Mouse (Mus musculus) stomach, embryonic 14.5 days (tissue): ENCODE data around the gene Tacc3. TPM values are rescaled to one million over a fixed set of nuclear protein-coding genes. Genes with fewer than 3 reads are reported as not detected.

Source experiments
- ATAC-seq: fragments of 200-750 bp; cut with Nextera tagmentation; 2 replicates; pipeline ENCODE4 v1.8.0; 2017; ENCODE audit warnings: low read depth, moderate TSS enrichment; ENCODE audit not compliant: insufficient number of reproducible peaks, insufficient read depth, low FRiP score
- H3K27ac ChIP-seq: fragments of 300-500 bp; sonication (generic); 2 replicates; pipeline ENCODE4 v1.5.1; 2014; ENCODE audit warnings: mild to moderate bottlenecking, low read length, moderate library complexity, mixed read lengths
- H3K27me3 ChIP-seq: fragments of 300-500 bp; sonication (generic); 2 replicates; pipeline ENCODE4 v1.6.1; 2014; ENCODE audit warnings: low read length, control low read depth, mixed read lengths; ENCODE audit not compliant: control insufficient read depth, insufficient read depth
- H3K36me3 ChIP-seq: fragments of 300-500 bp; sonication (generic); 2 replicates; pipeline ENCODE4 v1.6.1; 2014; ENCODE audit warnings: mild to moderate bottlenecking, control low read depth, low read length, moderate library complexity, mixed read lengths; ENCODE audit not compliant: control insufficient read depth, insufficient read depth
- H3K4me1 ChIP-seq: fragments of 300-500 bp; sonication (generic); 2 replicates; pipeline ENCODE4 v1.6.1; 2014; ENCODE audit warnings: low read length, control low read depth, mixed read lengths; ENCODE audit not compliant: control insufficient read depth, insufficient read depth
- H3K4me2 ChIP-seq: fragments of 300-500 bp; sonication (generic); replicated peaks from 2 replicates; pipeline ENCODE4 v1.6.1; 2014; ENCODE audit warnings: low read depth, low read length, control low read depth
- H3K4me3 ChIP-seq: fragments of 300-500 bp; sonication (generic); 2 replicates; pipeline ENCODE4 v1.5.1; 2014; ENCODE audit warnings: low read depth, low read length, control low read depth
- H3K9ac ChIP-seq: fragments of 300-500 bp; sonication (generic); replicated peaks from 2 replicates; pipeline ENCODE4 v1.6.1; 2014; ENCODE audit warnings: low read depth, mild to moderate bottlenecking, control low read depth, low read length, moderate library complexity, mixed read lengths
- H3K9me3 ChIP-seq: fragments of 300-500 bp; sonication (generic); 2 replicates; pipeline ENCODE4 v1.6.1; 2016; ENCODE audit warnings: low read depth, low read length, control low read depth; ENCODE audit not compliant: control insufficient read depth
- whole genome bisulfite sequencing: fragments of 180-500 bp; shearing (Covaris S2); extraction: QIAGEN DNeasy Blood & Tissue Kit; methylation state at CpG from one replicate; pipeline ENCODE4 v1.1.7; 2014; 5-methylcytosine and 5-hydroxymethylcytosine counted together
- polyA plus RNA-seq: library from polyadenylated mRNA; unstranded; fragments of >200 nt; fragmentation: Nextera tagmentation; extraction: Ambion mirVana; gene quantifications from 2 replicates; pipeline ENCODE4 v1.2.1, GENCODE M21; 2014

The Tacc3 gene
- polyA plus RNA-seq, 1 experiment from 2014 or later: 174 TPM

DNA sequence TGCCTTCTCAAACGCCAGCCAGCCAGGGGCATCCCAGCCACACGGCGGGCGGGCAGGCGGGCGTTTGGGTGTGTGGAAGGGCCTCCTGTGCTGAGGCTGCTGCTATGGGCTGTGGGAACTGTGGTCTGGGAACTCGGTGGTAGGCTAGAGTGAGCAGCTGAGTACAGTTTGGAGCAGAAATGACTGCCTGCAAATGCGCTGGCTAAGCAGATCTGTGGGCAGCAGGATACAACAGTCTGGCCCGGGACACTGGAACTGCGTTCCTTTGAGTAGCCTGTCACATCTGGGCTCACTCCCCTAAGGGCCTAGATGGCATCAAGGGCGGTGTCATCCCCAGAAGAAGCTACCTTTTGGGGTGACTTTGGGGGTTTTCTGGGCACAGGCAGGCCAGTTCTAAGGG, 43.9 kb downstream of the Tacc3 start:
- Histone ChIP-seq H3K4me3 (no peak overlapping the region), H3K27me3 (no peaks in the 10 kb centered on the region), H3K4me2 (no peak overlapping the region), H3K4me1 (peaks cover 36% of the 10 kb centered on the region), H3K36me3 (no peaks in the 10 kb centered on the region), H3K27ac (no peak overlapping the region), H3K9ac (no peak overlapping the region), H3K9me3 (no peaks in the 10 kb centered on the region)
- 80% methylated on average over 11 of the region's 11 CpGs for WGBS
- no peak for ATAC-seq

DNA sequence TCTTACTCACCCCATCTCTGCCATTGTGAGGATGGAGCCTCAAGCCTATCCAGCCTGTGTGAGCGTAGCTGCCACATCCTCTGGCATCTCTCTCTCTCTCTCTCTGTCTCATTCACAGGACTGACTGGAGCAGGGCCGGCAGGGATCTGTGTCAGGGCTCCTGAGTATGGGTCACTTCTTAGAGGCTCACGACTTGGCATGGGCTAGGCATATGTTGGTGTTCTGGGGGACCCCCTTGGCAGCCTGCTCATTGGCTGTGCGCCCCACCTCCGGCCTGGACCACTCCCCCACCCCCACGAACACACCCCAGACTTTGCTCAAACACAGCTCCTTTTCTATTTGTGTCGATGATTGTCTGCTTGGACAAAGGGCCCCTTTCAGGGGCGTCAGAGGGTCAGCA, 46.1 kb downstream of the Tacc3 start:
- H3K9ac ChIP-seq: no peak overlapping the region
- H3K27me3 ChIP-seq: no peaks in the 10 kb centered on the region
- 54% methylated on average over 8 of the region's 8 CpGs for WGBS
- no peak overlapping the region for H3K4me2 ChIP-seq
- no peak for ATAC-seq
- peaks cover 21% of the 10 kb centered on the region for H3K4me1 ChIP-seq
- no peaks in the 10 kb centered on the region for H3K9me3 ChIP-seq
- H3K27ac ChIP-seq: no peak overlapping the region
- H3K36me3 ChIP-seq: no peaks in the 10 kb centered on the region
- no peak overlapping the region for H3K4me3 ChIP-seq

DNA sequence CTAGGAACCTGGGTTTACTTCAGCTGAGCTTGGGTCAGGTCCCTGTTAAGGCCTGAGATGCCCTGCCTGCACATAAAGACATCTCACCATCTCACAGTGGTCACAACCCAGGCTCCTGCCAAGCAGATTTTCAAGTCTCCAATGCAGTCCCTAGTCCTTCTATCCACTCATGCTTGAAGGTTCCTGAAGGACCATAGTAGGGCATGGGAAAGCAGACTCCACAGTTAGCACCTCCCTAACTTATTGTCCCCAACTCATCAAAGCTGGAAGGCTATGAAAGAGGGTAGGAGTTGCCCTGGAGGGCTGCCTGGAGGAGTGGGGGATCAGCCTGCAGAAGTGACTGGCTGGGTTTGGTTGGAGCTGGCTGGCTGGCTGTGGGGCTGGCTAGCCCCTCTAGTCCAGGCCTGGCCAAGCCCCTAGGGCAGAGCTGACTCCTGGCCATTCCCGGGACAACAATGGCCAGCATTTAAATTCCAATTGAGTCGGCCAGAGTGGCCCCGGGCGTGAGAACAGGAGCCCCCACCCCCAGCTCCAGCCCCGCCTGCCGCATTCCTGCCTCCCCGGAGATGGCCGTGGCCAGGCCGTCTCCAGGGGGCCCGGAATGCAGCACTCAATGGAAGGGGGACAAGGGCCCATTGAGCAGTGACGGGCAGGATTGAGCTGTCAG, 47.1 kb downstream of the Tacc3 start:
- Histone ChIP-seq H3K4me1 (peaks cover 21% of the 10 kb centered on the region), H3K9me3 (no peaks in the 10 kb centered on the region), H3K4me3 (no peak overlapping the region), H3K4me2 (no peak overlapping the region), H3K27ac (no peak overlapping the region), H3K36me3 (no peaks in the 10 kb centered on the region), H3K27me3 (no peaks in the 10 kb centered on the region), H3K9ac (no peak overlapping the region)
- 8% methylated on average over 11 of the region's 11 CpGs for WGBS
- ATAC-seq: no peak; the same call in 1 of the 2 replicates

DNA sequence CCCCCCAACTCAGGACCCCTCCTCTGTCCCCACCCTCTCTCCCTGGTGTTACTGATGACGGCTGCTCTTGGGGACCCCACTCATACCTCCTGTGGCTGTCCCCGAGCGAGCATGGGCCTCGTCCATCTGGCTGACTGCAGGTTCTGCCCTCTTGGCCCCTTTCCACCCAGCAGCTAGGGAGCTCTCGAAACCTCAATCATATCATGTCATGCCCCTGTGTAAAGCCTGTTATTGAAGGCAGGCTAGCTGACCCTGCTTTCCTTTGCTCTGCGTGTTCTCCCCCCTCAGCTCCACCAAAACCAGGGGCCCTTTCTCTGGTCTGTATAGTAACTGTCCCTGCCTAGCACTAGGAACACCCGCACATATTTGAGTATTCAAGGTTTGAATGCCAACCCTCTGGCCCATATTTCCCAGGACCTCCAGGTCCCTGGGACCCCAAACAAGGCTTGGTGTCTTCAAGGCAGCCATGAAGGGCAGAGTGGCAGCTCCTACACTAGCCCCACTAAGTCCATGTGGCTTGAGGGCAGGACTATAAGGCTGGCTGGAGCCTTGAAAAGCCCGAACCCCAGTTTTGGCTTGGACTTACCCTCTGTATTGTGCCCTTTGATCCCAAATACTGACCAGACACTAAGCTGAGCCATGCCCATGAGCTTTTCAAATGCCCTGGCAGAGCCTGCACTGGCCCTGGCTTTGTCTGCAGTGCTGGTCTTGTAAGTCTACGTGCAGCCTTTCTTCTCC, 47.9 kb downstream of the Tacc3 start:
- peaks cover 21% of the 10 kb centered on the region for H3K4me1 ChIP-seq
- WGBS: 39% methylated on average over 9 of the region's 9 CpGs
- no peak overlapping the region for H3K4me3 ChIP-seq
- H3K4me2 ChIP-seq: no peak overlapping the region
- no peaks in the 10 kb centered on the region for H3K27me3 ChIP-seq
- no peak overlapping the region for H3K27ac ChIP-seq
- ATAC-seq: no peak
- no peaks in the 10 kb centered on the region for H3K36me3 ChIP-seq
- H3K9ac ChIP-seq: no peak overlapping the region
- H3K9me3 ChIP-seq: no peaks in the 10 kb centered on the region

DNA sequence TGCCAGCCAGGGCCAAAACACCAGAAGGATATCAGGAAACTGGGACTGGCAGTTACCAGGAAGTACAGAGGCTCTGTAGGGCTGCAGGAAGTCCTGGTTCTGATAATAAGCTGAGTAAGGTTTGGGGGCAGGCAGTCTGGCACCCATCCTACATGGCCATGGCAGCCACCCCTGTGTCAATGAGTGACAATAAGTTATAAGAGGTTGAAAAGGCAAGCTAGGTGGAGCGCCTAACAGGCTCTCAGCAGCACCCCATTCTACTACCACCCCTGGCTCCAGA, 48.4 kb downstream of the Tacc3 start:
- Histone ChIP-seq H3K27ac (no peak overlapping the region), H3K4me3 (no peak overlapping the region), H3K9ac (no peak overlapping the region), H3K4me2 (no peak overlapping the region), H3K36me3 (no peaks in the 10 kb centered on the region), H3K4me1 (peaks cover 21% of the 10 kb centered on the region), H3K27me3 (no peaks in the 10 kb centered on the region), H3K9me3 (no peaks in the 10 kb centered on the region)
- 93% methylated on average over 1 of the region's 1 CpGs for WGBS
- ATAC-seq: no peak

DNA sequence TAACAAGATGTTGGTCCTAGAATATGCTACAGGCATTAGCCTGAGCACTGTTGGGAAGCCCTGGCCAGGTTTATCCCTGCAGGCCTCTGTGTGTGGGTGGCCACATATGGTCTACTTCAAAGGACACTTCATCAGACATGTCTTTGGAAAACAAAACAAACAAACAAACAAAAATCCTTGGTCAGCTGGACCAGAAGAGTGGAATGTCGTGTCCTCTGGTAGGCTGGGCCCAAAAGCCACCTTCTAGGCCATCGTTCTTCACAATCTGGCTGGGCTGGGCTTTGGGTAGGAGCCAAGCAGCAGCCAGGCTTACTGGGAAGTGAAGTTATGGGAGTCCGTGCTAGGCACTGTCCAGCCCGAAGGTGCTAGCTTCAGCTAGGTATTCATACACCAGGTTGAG, 49.2 kb downstream of the Tacc3 start:
- no peaks in the 10 kb centered on the region for H3K36me3 ChIP-seq
- no peaks in the 10 kb centered on the region for H3K9me3 ChIP-seq
- ATAC-seq: no peak
- peaks cover 21% of the 10 kb centered on the region for H3K4me1 ChIP-seq
- no peak overlapping the region for H3K9ac ChIP-seq
- H3K4me2 ChIP-seq: no peak overlapping the region
- no peaks in the 10 kb centered on the region for H3K27me3 ChIP-seq
- no peak overlapping the region for H3K4me3 ChIP-seq
- WGBS: 50% methylated on average over 4 of the region's 4 CpGs
- no peak overlapping the region for H3K27ac ChIP-seq

DNA sequence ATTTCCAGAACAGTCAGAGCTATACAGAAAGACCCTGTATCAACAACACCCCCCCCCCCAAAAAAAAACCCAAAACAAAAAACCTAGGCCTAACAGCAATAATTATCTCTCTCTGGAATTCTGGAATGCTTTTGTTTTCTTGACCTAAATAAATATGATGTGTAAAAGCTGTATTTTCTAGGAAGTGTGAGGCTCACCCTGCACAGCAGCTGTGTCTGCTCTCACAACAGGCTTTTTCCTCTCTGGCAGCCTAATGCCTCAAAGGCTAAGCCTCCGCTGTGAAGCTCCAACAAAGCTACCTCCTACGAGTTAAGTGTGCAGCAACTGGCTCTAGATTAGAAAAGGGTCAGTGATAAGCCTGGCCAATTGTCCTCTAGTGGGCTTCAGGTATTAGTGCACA, 51.1 kb downstream of the Tacc3 start:
- Histone ChIP-seq H3K4me1 (peaks cover 20% of the 10 kb centered on the region), H3K27me3 (no peaks in the 10 kb centered on the region), H3K27ac (no peak overlapping the region), H3K4me3 (no peak overlapping the region), H3K4me2 (no peak overlapping the region), H3K9ac (no peak overlapping the region), H3K36me3 (no peaks in the 10 kb centered on the region), H3K9me3 (no peaks in the 10 kb centered on the region)
- 35% methylated on average over 2 of the region's 2 CpGs for WGBS
- no peak for ATAC-seq

DNA sequence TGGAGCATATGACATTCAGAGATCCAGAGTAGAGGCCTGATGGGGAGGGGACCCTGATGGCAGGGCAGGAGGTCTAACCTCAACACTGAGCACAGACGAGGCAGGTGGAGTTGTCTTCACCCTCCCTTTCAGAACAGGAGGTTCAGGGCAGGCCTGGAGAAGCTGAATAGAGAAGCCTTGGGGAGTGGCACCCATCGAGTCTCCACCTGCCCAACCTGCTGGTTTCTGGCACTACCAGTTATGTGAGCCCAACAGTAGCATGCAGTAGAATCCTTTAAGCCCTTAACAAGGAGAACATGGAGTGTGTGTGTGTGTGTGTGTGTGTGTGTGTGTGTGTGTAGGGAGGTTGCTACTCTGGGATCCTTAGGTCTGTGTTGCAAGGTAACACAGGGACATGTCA, 54.6 kb downstream of the Tacc3 start:
- ATAC-seq: peak; percentile 25
- no peaks in the 10 kb centered on the region for H3K9me3 ChIP-seq
- WGBS: 59% methylated on average over 2 of the region's 2 CpGs
- no peak overlapping the region for H3K9ac ChIP-seq
- no peak overlapping the region for H3K27ac ChIP-seq
- H3K36me3 ChIP-seq: no peaks in the 10 kb centered on the region
- H3K4me3 ChIP-seq: no peak overlapping the region
- 0 out of 2 replicates have a peak, but pooled peaks cover 3% of the 10 kb centered on the region for H3K4me1 ChIP-seq
- no peak overlapping the region for H3K4me2 ChIP-seq
- no peaks in the 10 kb centered on the region for H3K27me3 ChIP-seq

DNA sequence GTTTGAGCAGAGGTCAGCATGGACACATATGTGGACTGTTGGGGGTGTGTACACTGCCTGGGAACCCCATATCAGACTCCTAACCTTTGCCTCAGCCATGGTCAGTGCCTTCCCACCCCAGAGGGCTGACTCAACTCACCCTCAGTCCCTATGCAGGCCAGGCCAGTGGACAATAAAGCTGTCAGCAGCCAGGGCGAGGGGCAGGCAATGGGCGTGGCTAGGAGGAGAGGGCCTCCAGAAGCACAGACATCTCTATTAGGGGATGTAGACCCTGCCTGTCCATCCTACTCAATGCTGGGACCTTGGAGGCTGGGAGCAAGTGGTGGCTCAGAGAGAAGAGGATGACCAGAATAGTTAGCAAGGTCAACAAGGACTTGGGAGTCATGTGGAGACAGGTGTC, 57.3 kb downstream of the Tacc3 start:
- no peak for ATAC-seq
- WGBS: 36% methylated on average over 2 of the region's 2 CpGs
- Histone ChIP-seq H3K9me3 (no peaks in the 10 kb centered on the region), H3K4me3 (no peak overlapping the region), H3K4me1 (0 out of 2 replicates have a peak, but pooled peaks cover 3% of the 10 kb centered on the region), H3K27ac (no peak overlapping the region), H3K36me3 (no peaks in the 10 kb centered on the region), H3K9ac (no peak overlapping the region), H3K27me3 (no peaks in the 10 kb centered on the region), H3K4me2 (no peak overlapping the region)
